Mouse (Mus musculus) forebrain, embryonic 12.5 days (tissue): ENCODE measurements around the gene Spata16. TPM values are rescaled to one million over a fixed set of nuclear protein-coding genes. Genes with fewer than 3 reads are reported as not detected.
A peak's percentile ranks its signal among the peaks of the same experiment; 100 is the strongest.
"Not testable (repeated sequence)": the region's sequence is repeated elsewhere in the genome, so short reads cannot be mapped to it uniquely, and the experiment has no call there.

ENCODE experiments used
- ATAC-seq: fragments of 200-750 bp; cut with Nextera tagmentation; 2 replicates; pipeline ENCODE4 v1.8.0; 2017; ENCODE audit warnings: moderate TSS enrichment; ENCODE audit not compliant: low FRiP score
- H3K27ac ChIP-seq: fragments of 300-500 bp; sonication (generic); 2 replicates; pipeline ENCODE4 v1.5.1; 2016; ENCODE audit warnings: mild to moderate bottlenecking
- H3K27me3 ChIP-seq: fragments of 300-500 bp; sonication (generic); 2 replicates; pipeline ENCODE4 v1.6.1; 2016; ENCODE audit warnings: mild to moderate bottlenecking
- H3K36me3 ChIP-seq: fragments of 300-500 bp; sonication (generic); replicated peaks from 2 replicates; pipeline ENCODE4 v1.6.1; 2016; ENCODE audit warnings: mild to moderate bottlenecking
- H3K4me1 ChIP-seq: fragments of 300-500 bp; sonication (generic); 2 replicates; pipeline ENCODE4 v1.6.1; 2016
- H3K4me2 ChIP-seq: fragments of 300-500 bp; sonication (generic); 2 replicates; pipeline ENCODE4 v1.6.1; 2016; ENCODE audit warnings: mild to moderate bottlenecking, moderate library complexity
- H3K4me3 ChIP-seq: fragments of 300-500 bp; sonication (generic); replicated peaks from 2 replicates; pipeline ENCODE4 v1.5.1; 2016; ENCODE audit warnings: mild to moderate bottlenecking
- H3K9ac ChIP-seq: fragments of 300-500 bp; sonication (generic); 2 replicates; pipeline ENCODE4 v1.6.1; 2016; ENCODE audit warnings: mild to moderate bottlenecking
- H3K9me3 ChIP-seq: fragments of 300-500 bp; sonication (generic); 2 replicates; pipeline ENCODE4 v1.6.1; 2016
- WGBS: fragments of 180-500 bp; shearing (Covaris S2); methylation state at CpG from one replicate; pipeline ENCODE4 v1.1.7; 2016; 5-methylcytosine and 5-hydroxymethylcytosine counted together
- polyA plus RNA-seq: library from polyadenylated mRNA; unstranded; fragments of >200 nt; fragmentation: Nextera tagmentation; extraction: Ambion mirVana; gene quantifications from 2 replicates; pipeline ENCODE4 v1.2.1, GENCODE M21; 2016

Spata16 gene
- polyA plus RNA-seq = not detected in 2 replicates

DNA sequence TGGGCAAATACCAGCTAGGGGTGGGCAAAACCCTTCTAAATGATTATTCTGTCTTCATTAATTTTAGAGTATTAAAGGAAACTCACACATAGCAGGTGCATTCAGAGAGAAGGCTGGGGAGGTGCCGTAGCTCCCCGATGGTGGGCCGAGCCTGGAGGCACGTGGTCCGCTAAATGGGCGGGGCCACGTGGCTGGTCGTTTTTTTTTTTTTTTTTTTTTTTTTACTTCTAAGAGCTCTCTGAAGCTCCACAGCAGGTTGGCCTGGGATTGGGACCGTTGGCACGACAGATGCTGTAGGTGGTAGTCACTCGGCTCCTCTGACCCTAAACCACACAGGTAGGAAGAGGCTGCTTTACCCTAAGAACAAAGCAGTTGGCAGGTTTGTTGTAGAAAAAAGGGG lies at the start of gene Spata16:
Spata16 (plus strand) TSS at position 219 of the 400 bp plus-strand sequence.
- WGBS = 76% methylated on average over 11 of the region's 11 CpGs
- H3K9me3 ChIP-seq = no peaks in the 10 kb centered on the region
- no peak within 1 kb of the TSS for H3K4me2 ChIP-seq
- ATAC-seq = no peak
- no peak within 1 kb of the TSS for H3K27ac ChIP-seq
- H3K36me3 ChIP-seq = no peaks in the 10 kb centered on the region
- H3K4me3 ChIP-seq = no peak within 1 kb of the TSS
- H3K27me3 ChIP-seq = no peaks in the 10 kb centered on the region
- peaks cover 20% of the 10 kb centered on the region for H3K4me1 ChIP-seq
- no peak within 1 kb of the TSS for H3K9ac ChIP-seq

DNA sequence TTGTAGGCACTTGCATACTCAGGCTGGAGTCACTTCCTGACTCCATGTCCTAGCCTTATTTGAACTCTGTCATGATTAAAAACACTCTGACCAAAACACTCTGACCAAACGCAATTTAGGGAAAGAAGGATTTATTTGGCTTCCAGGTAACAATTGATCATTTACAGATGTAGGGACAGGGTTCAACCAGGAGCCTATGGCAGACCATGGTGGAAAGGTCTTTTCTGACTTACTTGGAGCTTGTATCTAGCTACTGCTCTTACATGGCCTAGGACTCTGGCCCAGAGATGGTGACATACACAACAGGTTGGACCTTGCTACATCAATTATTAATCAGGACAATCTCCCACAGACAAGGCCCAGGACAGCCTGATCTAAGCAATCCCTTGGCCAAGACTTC lies 32.6 kb upstream of the Spata16 start:
- no peaks in the 10 kb centered on the region for H3K9me3 ChIP-seq
- H3K4me3 ChIP-seq = no peak overlapping the region

DNA sequence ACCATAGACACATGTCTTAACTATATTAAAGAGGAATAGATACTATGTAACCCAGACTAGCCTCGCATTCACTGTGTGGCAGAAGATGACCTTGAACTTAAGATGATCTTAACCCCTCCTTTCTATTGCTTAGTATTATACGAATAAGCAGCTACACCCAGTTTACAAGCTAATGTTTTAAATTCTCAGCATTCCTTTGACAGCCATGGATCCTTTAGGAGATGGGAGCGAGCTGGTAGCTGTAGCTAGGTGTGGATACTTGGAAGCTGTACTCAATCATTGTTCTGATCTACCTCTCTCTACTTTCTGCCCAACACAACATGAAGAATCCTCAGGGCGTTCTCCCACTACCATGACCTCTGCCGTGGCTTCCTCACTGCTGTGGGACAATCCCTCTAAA lies 28.9 kb upstream of the Spata16 start:
- H3K9me3 ChIP-seq = no peaks in the 10 kb centered on the region
- no peaks in the 10 kb centered on the region for H3K27me3 ChIP-seq
- no peak overlapping the region for H3K9ac ChIP-seq
- H3K27ac ChIP-seq = no peak overlapping the region
- H3K4me2 ChIP-seq = no peak overlapping the region
- no peak for ATAC-seq
- WGBS = 95% methylated on average over 5 of the region's 5 CpGs
- no peaks in the 10 kb centered on the region for H3K36me3 ChIP-seq
- H3K4me1 ChIP-seq = no peaks in the 10 kb centered on the region
- H3K4me3 ChIP-seq = no peak overlapping the region

More for the DNA sequence above, 32.6 kb upstream of the Spata16 start:
- Histone ChIP-seq H3K4me2 (no peak overlapping the region), H3K4me1 (no peaks in the 10 kb centered on the region), H3K36me3 (no peaks in the 10 kb centered on the region), H3K27ac (no peak overlapping the region), H3K27me3 (no peaks in the 10 kb centered on the region), H3K9ac (no peak overlapping the region)
- 93% methylated on average over 1 of the region's 1 CpGs for WGBS
- ATAC-seq = no peak

DNA sequence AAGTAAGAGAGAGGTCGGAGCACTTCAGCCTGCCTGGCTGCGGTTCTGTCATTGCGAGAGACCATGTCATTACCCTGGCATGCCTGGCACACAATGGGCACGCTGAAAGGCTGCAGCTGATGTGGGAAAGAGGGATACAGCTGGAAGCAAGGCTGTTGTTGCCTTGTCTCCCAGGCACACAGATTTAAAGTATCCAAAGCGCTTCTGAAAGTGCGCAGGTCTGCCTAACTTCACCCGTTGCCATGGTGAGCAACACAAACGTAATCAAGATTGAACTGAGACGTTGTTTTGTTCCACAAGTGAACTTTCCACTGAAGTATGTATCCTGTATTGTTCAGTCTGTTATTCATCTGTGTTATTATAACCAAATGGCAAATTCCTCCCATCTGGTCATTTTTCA lies 1.8 kb downstream of the Spata16 start:
- no peak for ATAC-seq
- H3K9ac ChIP-seq = no peak overlapping the region
- WGBS = 32% methylated on average over 9 of the region's 9 CpGs
- H3K4me3 ChIP-seq = no peak overlapping the region
- H3K4me1 ChIP-seq = peaks cover 20% of the 10 kb centered on the region
- no peaks in the 10 kb centered on the region for H3K9me3 ChIP-seq
- H3K4me2 ChIP-seq = no peak overlapping the region
- H3K27ac ChIP-seq = no peak overlapping the region
- no peaks in the 10 kb centered on the region for H3K27me3 ChIP-seq
- no peaks in the 10 kb centered on the region for H3K36me3 ChIP-seq

DNA sequence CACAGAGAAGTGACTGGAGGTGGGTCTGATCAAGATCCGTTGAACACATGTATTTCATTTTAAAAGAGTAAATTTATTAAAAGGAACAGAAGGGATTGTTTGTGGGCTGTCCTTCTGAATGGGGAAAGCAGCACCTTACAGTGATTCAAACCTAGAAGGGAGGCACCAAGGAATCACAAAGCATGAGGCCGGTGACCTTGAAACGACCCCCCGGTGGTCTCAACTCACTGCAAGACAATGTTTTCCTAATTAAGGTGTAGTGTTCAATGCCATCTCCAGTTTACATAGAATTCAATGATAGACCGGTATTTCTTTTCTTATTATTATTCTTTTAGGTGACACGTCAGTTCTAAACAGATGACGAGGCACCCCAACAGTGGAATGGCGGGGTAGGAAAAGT lies 2.4 kb downstream of the Spata16 start:
- H3K27me3 ChIP-seq = no peaks in the 10 kb centered on the region
- no peak overlapping the region for H3K9ac ChIP-seq
- H3K36me3 ChIP-seq = no peaks in the 10 kb centered on the region
- H3K27ac ChIP-seq = no peak overlapping the region
- 51% methylated on average over 8 of the region's 8 CpGs for WGBS
- H3K4me2 ChIP-seq = no peak overlapping the region
- ATAC-seq = no peak
- H3K4me1 ChIP-seq = peaks cover 20% of the 10 kb centered on the region
- no peak overlapping the region for H3K4me3 ChIP-seq
- no peaks in the 10 kb centered on the region for H3K9me3 ChIP-seq

DNA sequence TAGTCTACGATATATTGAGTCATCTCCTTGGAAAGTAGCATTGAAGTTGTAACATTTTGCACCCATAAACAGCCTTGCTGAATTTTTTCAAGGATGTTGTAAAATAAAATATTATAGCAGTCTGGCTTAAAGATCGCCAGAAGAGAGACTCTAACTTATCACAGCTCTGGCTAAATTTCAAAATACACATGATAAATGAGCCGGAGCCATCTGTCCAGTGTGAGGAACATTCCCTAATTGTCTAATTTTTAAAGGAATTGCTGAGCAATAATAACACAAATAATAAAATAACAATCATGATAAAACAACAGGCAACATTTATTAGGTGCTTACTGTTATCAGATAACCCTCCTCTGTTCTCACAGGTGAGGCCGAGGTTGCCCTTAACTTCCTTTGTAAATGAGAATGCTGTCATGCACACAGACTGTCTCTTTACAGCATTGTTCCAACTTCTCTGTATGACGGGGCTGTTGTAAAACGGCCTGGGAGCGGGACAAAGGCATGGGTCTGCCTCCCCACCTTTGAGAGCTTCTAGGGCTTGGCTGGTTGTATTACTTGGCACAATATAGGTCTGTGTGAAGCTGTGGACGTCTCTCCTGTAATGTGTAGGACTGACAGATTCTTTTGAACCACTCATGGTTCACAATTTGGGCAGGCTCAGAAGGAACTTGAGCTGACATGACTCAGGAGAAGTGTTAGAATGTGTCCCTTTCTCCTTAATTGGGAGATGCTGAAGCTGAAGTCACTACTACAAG lies 3.1 kb downstream of the Spata16 start:
- peak; percentile 46 for ATAC-seq
- Histone ChIP-seq H3K4me2 (no peak overlapping the region; the same call in 1 of the 2 replicates), H3K27me3 (no peaks in the 10 kb centered on the region), H3K4me1 (peaks cover 20% of the 10 kb centered on the region), H3K9ac (no peak overlapping the region), H3K4me3 (no peak overlapping the region), H3K36me3 (no peaks in the 10 kb centered on the region), H3K9me3 (no peaks in the 10 kb centered on the region), H3K27ac (peak overlapping the region; percentile 76)
- 32% methylated on average over 8 of the region's 8 CpGs for WGBS

DNA sequence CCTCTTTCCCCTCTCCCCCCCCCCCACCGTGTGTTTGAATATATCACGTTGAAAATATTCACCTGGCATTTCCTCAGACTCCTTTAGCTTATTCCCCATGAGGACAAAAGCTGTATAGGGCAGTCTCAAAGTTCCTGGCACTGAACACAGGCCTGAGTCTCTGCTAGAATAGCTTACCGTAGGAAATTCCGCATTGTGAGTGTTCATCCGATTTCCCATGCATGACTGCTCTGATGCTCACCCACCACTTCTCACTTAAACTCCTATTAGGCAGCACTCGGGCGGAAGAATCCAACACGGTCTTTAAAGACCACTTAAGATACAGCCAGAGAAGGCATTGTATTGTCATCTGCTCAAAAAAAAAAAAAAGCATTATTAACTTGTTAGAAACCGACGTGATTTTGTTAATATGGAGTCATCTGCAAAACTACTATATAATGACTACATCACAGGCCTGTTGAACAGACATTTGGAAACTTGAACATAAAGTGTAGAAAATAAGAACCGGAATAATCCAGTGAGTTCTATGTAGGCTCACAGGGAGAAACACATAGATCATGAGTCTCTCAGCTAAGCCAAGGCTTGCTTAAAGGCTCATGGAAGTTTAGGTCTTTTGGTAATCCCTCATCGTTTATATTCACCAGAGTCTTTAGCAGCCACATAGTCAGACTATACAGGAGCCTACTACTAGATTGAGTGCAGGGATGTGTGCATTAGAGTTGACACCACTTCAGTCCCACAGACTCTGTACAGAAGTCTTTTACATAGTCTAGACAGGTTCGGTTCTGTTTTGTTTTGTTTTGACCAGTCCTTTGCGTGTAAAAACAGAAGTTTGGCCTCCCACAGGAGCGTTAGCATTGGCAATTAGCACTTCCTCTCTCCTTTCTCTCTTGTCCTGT lies 4.2 kb downstream of the Spata16 start:
- Histone ChIP-seq H3K4me2 (no peak overlapping the region; the same call in 1 of the 2 replicates), H3K27me3 (no peaks in the 10 kb centered on the region), H3K4me1 (peaks cover 20% of the 10 kb centered on the region), H3K36me3 (no peaks in the 10 kb centered on the region), H3K27ac (peak overlapping the region; percentile 76), H3K4me3 (no peak overlapping the region), H3K9me3 (no peaks in the 10 kb centered on the region), H3K9ac (no peak overlapping the region)
- ATAC-seq = peak; percentile 89
- WGBS = 18% methylated on average over 15 of the region's 15 CpGs

DNA sequence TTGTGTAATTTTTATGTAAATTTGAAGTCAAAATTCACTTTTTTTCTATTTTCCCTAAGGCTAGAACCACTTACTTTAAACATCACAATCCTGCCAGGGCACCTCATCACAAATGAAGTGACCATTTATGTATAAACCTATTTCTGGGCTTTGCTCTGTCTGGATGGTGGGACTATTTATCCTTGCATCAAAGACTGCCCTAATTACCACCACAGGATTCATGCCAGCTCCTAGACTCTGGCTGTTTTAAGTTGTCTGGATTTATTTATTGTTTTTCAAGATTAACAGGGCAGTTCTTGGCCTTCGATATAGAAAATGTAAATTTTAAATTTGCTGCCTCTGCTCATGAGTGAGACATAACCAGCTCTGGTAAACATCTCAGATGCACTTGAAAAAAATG lies 6.7 kb downstream of the Spata16 start:
- H3K4me3 ChIP-seq = no peak overlapping the region
- no peaks in the 10 kb centered on the region for H3K9me3 ChIP-seq
- 64% methylated on average over 1 of the region's 1 CpGs for WGBS
- no peaks in the 10 kb centered on the region for H3K27me3 ChIP-seq
- H3K4me2 ChIP-seq = no peak overlapping the region
- H3K36me3 ChIP-seq = no peaks in the 10 kb centered on the region
- peaks cover 17% of the 10 kb centered on the region for H3K4me1 ChIP-seq
- no peak for ATAC-seq
- no peak overlapping the region for H3K9ac ChIP-seq
- H3K27ac ChIP-seq = 0 out of 2 replicates have a peak overlapping the region, but pooled peaks have one; percentile 5

DNA sequence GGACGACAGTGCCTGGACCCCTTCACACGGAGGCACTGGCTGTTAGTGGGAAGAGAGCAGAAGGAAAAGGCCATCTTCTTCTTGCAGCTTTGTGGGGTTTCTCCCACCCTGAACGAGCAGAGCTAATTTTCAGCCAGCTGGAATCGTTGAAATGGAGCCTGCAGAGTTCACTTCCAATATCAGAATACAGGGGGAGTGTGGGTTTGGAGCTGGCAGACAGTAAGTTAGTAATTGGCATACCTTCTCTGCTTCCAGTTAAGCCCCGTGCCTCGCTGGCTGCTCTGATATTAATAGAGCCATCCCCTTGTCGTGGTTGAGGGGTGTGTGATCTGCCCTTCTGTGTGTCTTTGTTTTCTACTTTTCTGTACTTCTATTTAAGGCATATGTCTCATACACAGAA lies 9.4 kb downstream of the Spata16 start:
- Histone ChIP-seq H3K9ac (no peak overlapping the region), H3K4me2 (no peak overlapping the region), H3K9me3 (no peaks in the 10 kb centered on the region), H3K4me3 (no peak overlapping the region), H3K27me3 (no peaks in the 10 kb centered on the region), H3K36me3 (no peaks in the 10 kb centered on the region), H3K4me1 (peaks cover 3% of the 10 kb centered on the region; the same call in 1 of the 2 replicates), H3K27ac (no peak overlapping the region)
- no peak for ATAC-seq
- WGBS = 74% methylated on average over 7 of the region's 7 CpGs

DNA sequence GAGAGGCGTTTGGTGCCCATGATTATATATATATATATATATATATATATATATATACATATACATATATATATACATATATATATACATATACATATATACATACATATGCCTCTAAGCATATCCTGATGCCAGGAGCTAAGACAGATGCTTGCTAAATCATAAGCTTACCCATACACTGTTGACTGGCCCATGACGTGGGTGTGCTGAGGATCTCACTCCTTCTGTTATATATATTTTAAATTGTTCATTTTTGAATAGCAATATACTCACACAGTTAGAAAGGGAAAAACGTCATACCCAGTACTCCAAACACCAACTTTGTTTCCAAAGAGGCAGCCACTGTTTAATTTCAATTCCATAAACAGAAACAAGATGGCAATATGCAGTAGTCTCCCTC lies 48.4 kb downstream of the Spata16 start:
- H3K4me2 ChIP-seq = no peak overlapping the region
- WGBS = 92% methylated on average over 3 of the region's 3 CpGs
- no peak for ATAC-seq
- no peaks in the 10 kb centered on the region for H3K27me3 ChIP-seq
- no peak overlapping the region for H3K4me3 ChIP-seq
- no peaks in the 10 kb centered on the region for H3K9me3 ChIP-seq
- H3K4me1 ChIP-seq = no peaks in the 10 kb centered on the region
- no peak overlapping the region for H3K9ac ChIP-seq
- no peaks in the 10 kb centered on the region for H3K36me3 ChIP-seq
- H3K27ac ChIP-seq = no peak overlapping the region

DNA sequence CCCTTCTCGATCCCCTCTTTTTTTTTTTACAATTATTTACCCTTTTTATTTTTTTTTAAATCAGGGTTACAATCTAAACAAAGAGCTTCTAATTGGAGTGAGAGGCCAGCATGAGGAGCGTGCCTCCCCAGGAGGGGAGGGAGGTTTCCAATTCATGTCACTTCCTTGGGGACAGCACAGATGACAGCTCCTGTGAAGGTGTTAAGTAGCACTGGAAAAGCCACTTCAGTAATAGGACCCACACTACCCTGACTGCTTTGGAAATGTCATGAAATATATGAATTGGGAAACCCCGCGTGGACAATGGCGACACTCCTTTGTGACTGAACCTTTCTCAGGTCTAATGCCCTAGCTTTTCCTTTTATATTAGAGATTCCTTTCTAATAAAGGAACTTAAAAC lies 72.1 kb downstream of the Spata16 start:
- 41% methylated on average over 5 of the region's 5 CpGs for WGBS

DNA sequence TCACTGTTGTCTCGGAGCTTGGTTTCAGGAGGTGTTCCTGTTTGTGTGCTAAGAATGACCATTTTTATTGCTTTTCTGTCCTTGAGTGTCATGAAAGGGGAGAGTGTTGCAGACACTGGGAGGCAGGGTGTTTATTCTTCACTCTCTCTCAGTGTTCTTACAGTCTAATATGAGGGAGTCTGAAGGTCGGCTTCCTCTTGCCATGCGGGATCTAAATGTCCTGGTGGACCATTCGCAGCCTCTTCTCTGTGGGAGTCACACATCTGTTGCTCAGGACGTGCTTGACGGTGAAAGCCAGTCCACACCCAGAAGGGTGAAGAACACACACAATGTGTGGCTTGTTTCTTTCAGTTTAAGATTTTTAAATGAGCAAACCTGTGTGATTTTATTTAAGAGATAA lies 90.1 kb downstream of the Spata16 start:
- H3K9me3 ChIP-seq = no peaks in the 10 kb centered on the region
- WGBS = 71% methylated on average over 6 of the region's 6 CpGs
- H3K4me3 ChIP-seq = no peak overlapping the region
- H3K4me1 ChIP-seq = no peaks in the 10 kb centered on the region
- H3K27ac ChIP-seq = no peak overlapping the region
- no peaks in the 10 kb centered on the region for H3K36me3 ChIP-seq
- ATAC-seq = no peak
- H3K27me3 ChIP-seq = no peaks in the 10 kb centered on the region
- no peak overlapping the region for H3K4me2 ChIP-seq
- H3K9ac ChIP-seq = no peak overlapping the region

More for the DNA sequence above, 72.1 kb downstream of the Spata16 start:
- not testable (repeated sequence) for H3K27ac ChIP-seq, H3K9me3 ChIP-seq, H3K36me3 ChIP-seq, H3K27me3 ChIP-seq, H3K9ac ChIP-seq, H3K4me2 ChIP-seq, H3K4me1 ChIP-seq, H3K4me3 ChIP-seq
- peak; percentile 57; the same call in 1 of the 2 replicates for ATAC-seq
